Mouse (Mus musculus) MEL (cell line): ENCODE results near the gene Cnn3. TPM values are rescaled to one million over a fixed set of nuclear protein-coding genes. Genes with fewer than 3 reads are reported as not detected.

Experiments used
- DNase-seq: peaks from one replicate; pipeline ENCODE4 v3.0.0; 2011; ENCODE audit warnings: low read depth, low spot score
- H3K27ac ChIP-seq: 2 replicates; pipeline ENCODE4 v1.5.1; 2012; ENCODE audit warnings: low read depth, mild to moderate bottlenecking, control low read depth, low read length, moderate library complexity; ENCODE audit not compliant: control insufficient read depth
- H3K27me3 ChIP-seq, 2 experiments: fragments of 150-350 bp in 1 of 2; sonication (generic) in 1 of 2; 2 replicates each; pipeline ENCODE4 v1.6.1; 2012; ENCODE audit warnings: low read length in 2 of 2, mild to moderate bottlenecking in 2 of 2, improper control_type of control experiment in 1 of 2, moderate library complexity in 1 of 2; ENCODE audit not compliant: insufficient read depth in 2 of 2, control insufficient read depth in 1 of 2
- H3K36me3 ChIP-seq, 2 experiments: 2 replicates each; pipeline ENCODE4 v1.6.1; 2012 to 2014; ENCODE audit warnings: low read length in 2 of 2, improper control_type of control experiment in 1 of 2, inconsistent platforms in 1 of 2, mild to moderate bottlenecking in 1 of 2; ENCODE audit not compliant: insufficient read depth in 2 of 2, control insufficient read depth in 1 of 2
- H3K4me1 ChIP-seq, 2 experiments: fragments of 150-350 bp in 1 of 2; sonication (generic) in 1 of 2; 2 replicates each; pipeline ENCODE4 v1.6.1; 2012; ENCODE audit warnings: low read length in 2 of 2, improper control_type of control experiment in 1 of 2, mild to moderate bottlenecking in 1 of 2; ENCODE audit not compliant: insufficient read depth in 2 of 2, control insufficient read depth in 1 of 2
- H3K4me3 ChIP-seq, 2 experiments: fragments of 150-350 bp in 1 of 2; sonication (generic) in 1 of 2; 2 replicates each; pipeline ENCODE4 v1.5.1; 2012; ENCODE audit warnings: low read depth in 2 of 2, low read length in 2 of 2, mild to moderate bottlenecking in 2 of 2, moderate library complexity in 2 of 2, control low read depth in 1 of 2, improper control_type of control experiment in 1 of 2; ENCODE audit not compliant: control insufficient read depth in 1 of 2, insufficient read depth in 1 of 2
- H3K79me2 ChIP-seq: 2 replicates; pipeline ENCODE4 v1.6.1; 2012; ENCODE audit warnings: mild to moderate bottlenecking, low read length, moderate library complexity; ENCODE audit not compliant: control insufficient read depth, poor library complexity, insufficient read depth
- H3K9ac ChIP-seq: 2 replicates; pipeline ENCODE4 v1.6.1; 2012; ENCODE audit warnings: low read depth, mild to moderate bottlenecking, control low read depth, low read length, moderate library complexity; ENCODE audit not compliant: control insufficient read depth, poor library complexity, severe bottlenecking
- H3K9me3 ChIP-seq: fragments of 150-350 bp; sonication (generic); replicated peaks from 2 replicates; pipeline ENCODE4 v1.6.1; 2012; ENCODE audit warnings: mild to moderate bottlenecking, low read length, improper control_type of control experiment, moderate library complexity; ENCODE audit not compliant: insufficient read depth
- CHD1 ChIP-seq: IDR thresholded peaks from 2 replicates; pipeline ENCODE4 v1.6.1; 2012; ENCODE audit warnings: low read depth, mild to moderate bottlenecking, inconsistent platforms, low read length, improper control_type of control experiment
- CHD2 ChIP-seq: IDR thresholded peaks from 2 replicates; pipeline ENCODE4 v1.6.1; 2011; ENCODE audit warnings: low read length, improper control_type of control experiment
- CTCF ChIP-seq, 3 experiments: IDR thresholded peaks in 2 of 3; conservative IDR thresholded peaks in 1 of 3; 2 replicates each; pipeline ENCODE4 v1.5.1; 2011 to 2012; ENCODE audit warnings: low read length in 3 of 3, low read depth in 2 of 3, mild to moderate bottlenecking in 2 of 3, improper control_type of control experiment in 1 of 3, inconsistent platforms in 1 of 3, mixed read lengths in 1 of 3, moderate library complexity in 1 of 3; ENCODE audit not compliant: control insufficient read depth in 1 of 3, insufficient read depth in 1 of 3, poor library complexity in 1 of 3, severe bottlenecking in 1 of 3
- ELF1 ChIP-seq: IDR thresholded peaks from 2 replicates; pipeline ENCODE4 v1.6.1; 2014; ENCODE audit warnings: low read depth, mild to moderate bottlenecking, inconsistent platforms, low read length, improper control_type of control experiment, moderate library complexity
- HCFC1 ChIP-seq: IDR thresholded peaks from 2 replicates; pipeline ENCODE4 v1.6.1; 2012; ENCODE audit warnings: low read depth, mild to moderate bottlenecking, inconsistent platforms, low read length, improper control_type of control experiment, moderate library complexity
- KAT2A ChIP-seq: conservative IDR thresholded peaks from 2 replicates; pipeline ENCODE4 v1.6.1; 2012; ENCODE audit warnings: low read depth, low read length, improper control_type of control experiment, inconsistent platforms
- MEF2A ChIP-seq: IDR thresholded peaks from 2 replicates; pipeline ENCODE4 v1.6.1; 2014; ENCODE audit warnings: low read depth, mild to moderate bottlenecking, inconsistent platforms, low read length, improper control_type of control experiment; ENCODE audit not compliant: poor library complexity, insufficient replicate concordance, severe bottlenecking; ENCODE audit errors: extremely low read depth
- MYC ChIP-seq: IDR thresholded peaks from 2 replicates; pipeline ENCODE4 v1.6.1; 2011; ENCODE audit warnings: low read depth, mild to moderate bottlenecking, low read length, improper control_type of control experiment, moderate library complexity
- NELFE ChIP-seq: IDR thresholded peaks from 2 replicates; pipeline ENCODE4 v1.6.1; 2011; ENCODE audit warnings: low read depth, low read length, improper control_type of control experiment
- POLR2A ChIP-seq, 2 experiments: IDR thresholded peaks; 2 replicates each; pipeline ENCODE4 v1.6.1; 2011 to 2012; ENCODE audit warnings: low read length in 2 of 2, mild to moderate bottlenecking in 2 of 2, control low read depth in 1 of 2, improper control_type of control experiment in 1 of 2, low read depth in 1 of 2, moderate library complexity in 1 of 2; ENCODE audit not compliant: control insufficient read depth in 1 of 2, insufficient read depth in 1 of 2, poor library complexity in 1 of 2
- POLR2AphosphoS5 ChIP-seq: IDR thresholded peaks from 2 replicates; pipeline ENCODE4 v1.6.1; 2012; ENCODE audit warnings: low read depth, borderline replicate concordance, mild to moderate bottlenecking, inconsistent platforms, low read length, moderate library complexity, mixed read lengths
- SIN3A ChIP-seq: IDR thresholded peaks from 2 replicates; pipeline ENCODE4 v1.6.1; 2012; ENCODE audit warnings: low read length, improper control_type of control experiment, inconsistent platforms
- SMC3 ChIP-seq: IDR thresholded peaks from 2 replicates; pipeline ENCODE4 v1.6.1; 2011; ENCODE audit warnings: low read depth, low read length, improper control_type of control experiment
- TAL1 ChIP-seq: IDR thresholded peaks from 2 replicates; pipeline ENCODE4 v1.6.1; 2012; ENCODE audit warnings: mild to moderate bottlenecking, inconsistent platforms, low read length, moderate library complexity, mixed read lengths
- TBP ChIP-seq: IDR thresholded peaks from 2 replicates; pipeline ENCODE4 v1.8.0; 2011; ENCODE audit warnings: low read depth, low read length, improper control_type of control experiment
- TCF12 ChIP-seq: IDR thresholded peaks from 2 replicates; pipeline ENCODE4 v1.6.1; 2014; ENCODE audit warnings: low read depth, mild to moderate bottlenecking, inconsistent platforms, low read length, improper control_type of control experiment, moderate library complexity
- UBTF ChIP-seq: IDR thresholded peaks from 2 replicates; pipeline ENCODE4 v1.6.1; 2012; ENCODE audit warnings: low read depth, mild to moderate bottlenecking, inconsistent platforms, low read length, improper control_type of control experiment, moderate library complexity, borderline replicate concordance; ENCODE audit not compliant: insufficient read depth
- USF1 ChIP-seq: IDR thresholded peaks from 2 replicates; pipeline ENCODE4 v1.6.1; 2014; ENCODE audit warnings: low read depth, mild to moderate bottlenecking, inconsistent platforms, low read length, improper control_type of control experiment, moderate library complexity
- ZKSCAN1 ChIP-seq: IDR thresholded peaks from 2 replicates; pipeline ENCODE4 v1.6.1; 2012; ENCODE audit warnings: low read depth, mild to moderate bottlenecking, inconsistent platforms, low read length, improper control_type of control experiment, moderate library complexity
- polyA plus RNA-seq, 2 experiments: library from polyadenylated mRNA; stranded (reverse) in 1 of 2; unstranded in 1 of 2; fragments of >175 nt in 1 of 2; fragments of >200 nt in 1 of 2; gene quantifications; 2 replicates each; pipeline versions ENCODE4 v1.2.1 to v1.2.4; 2012; ENCODE audit warnings: low replicate concordance in 2 of 2, low read depth in 1 of 2; ENCODE audit not compliant: insufficient read length in 2 of 2, insufficient read depth in 1 of 2, missing spikeins in 1 of 2
- total RNA-seq: library from RNA; depleted of rRNA; stranded (reverse); fragments of 300-350 nt; gene quantifications from 2 replicates; pipeline ENCODE4 v1.2.3, GENCODE M21; 2012

Gene Cnn3
- total and polyA plus RNA-seq, 3 experiments = not detected

DNA sequence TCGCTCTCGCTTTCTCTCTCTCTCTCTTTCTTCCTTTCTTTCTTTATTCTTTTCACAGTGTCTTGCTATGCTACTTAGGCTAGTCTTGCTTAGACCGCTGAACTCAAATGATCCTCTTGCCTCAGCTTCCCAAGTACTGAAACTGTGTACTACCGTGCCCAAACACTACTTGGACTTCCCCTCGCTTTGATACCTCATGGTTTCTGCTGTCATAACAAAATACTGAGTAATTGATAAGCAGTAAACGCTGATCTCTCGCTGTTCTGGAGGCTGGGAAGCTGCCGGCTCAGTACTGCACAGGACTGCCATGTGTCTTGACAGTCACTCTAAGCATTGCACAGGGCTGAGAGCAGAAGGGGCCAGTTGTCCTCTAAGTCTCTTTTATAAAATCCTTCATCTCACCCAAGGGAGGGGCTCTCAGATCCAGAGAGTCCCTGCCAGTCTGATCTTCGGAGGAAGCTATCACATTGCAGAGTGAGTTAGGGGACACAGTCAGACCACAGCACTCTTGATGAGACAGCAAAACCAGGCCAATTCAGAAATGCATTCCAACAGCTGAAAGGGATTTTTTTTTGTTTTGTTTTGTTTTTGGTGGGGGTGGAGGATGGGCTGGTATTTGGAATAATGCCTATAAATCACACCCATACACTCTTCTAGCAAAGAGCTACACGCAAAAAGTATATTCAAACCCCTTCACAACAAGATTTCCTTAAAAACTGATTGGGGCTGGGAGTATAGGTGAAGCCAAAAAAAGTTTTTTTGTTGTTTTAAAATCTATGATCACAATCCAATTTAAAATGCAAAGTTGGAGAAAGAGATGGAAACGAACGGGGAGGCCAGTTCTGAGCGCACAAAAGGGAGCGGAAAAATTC lies 8.7 kb upstream of the Cnn3 start:
- H3K27ac ChIP-seq = no peak overlapping the region
- no peak overlapping the region for H3K4me3 ChIP-seq
- H3K79me2 ChIP-seq = no peaks in the 10 kb centered on the region
- no peaks in the 10 kb centered on the region; a peak in 1 of 4 replicates for H3K27me3 ChIP-seq
- DNase-seq = no peak
- H3K4me1 ChIP-seq = no peaks in the 10 kb centered on the region
- TF ChIP-seq POLR2AphosphoS5 = no peak
- no peak for TF ChIP-seq ELF1
- TF ChIP-seq NELFE = no peak
- TF ChIP-seq TCF12 = no peak
- TF ChIP-seq POLR2A (IDR thresholded peaks at IDR 0.05; ENCODE audit: control insufficient read depth in 1 of 2, insufficient read depth in 1 of 2, low read depth in 1 of 2, low read length in 2 of 2, poor library complexity in 1 of 2) = no peak
- no peak for TF ChIP-seq UBTF
- TF ChIP-seq SIN3A = no peak
- TF ChIP-seq CHD1 = no peak
- no peak for TF ChIP-seq CTCF (IDR thresholded peaks at IDR 0.05 in 2 of 3, conservative IDR thresholded peaks at IDR 0.05 in 1 of 3; ENCODE audit: control insufficient read depth in 1 of 3, insufficient read depth in 1 of 3, low read depth in 2 of 3, low read length in 3 of 3, poor library complexity in 1 of 3, severe bottlenecking in 1 of 3)
- no peak for TF ChIP-seq TAL1
- no peak for TF ChIP-seq ZKSCAN1
- no peak for TF ChIP-seq MEF2A
- TF ChIP-seq SMC3 = no peak
- no peak for TF ChIP-seq HCFC1
- TF ChIP-seq MYC = no peak
- TF ChIP-seq TBP = no peak
- TF ChIP-seq CHD2 = no peak
- H3K36me3 ChIP-seq = no peaks in the 10 kb centered on the region
- no peaks in the 10 kb centered on the region for H3K9me3 ChIP-seq
- no peak overlapping the region for H3K9ac ChIP-seq

GRCm38 (mm10) chr3:121418251-121418601 lies 8.1 kb upstream of the Cnn3 start:
- H3K4me3 ChIP-seq = no peak overlapping the region
- H3K27me3 ChIP-seq = no peaks in the 10 kb centered on the region; a peak in 1 of 4 replicates
- no peak for DNase-seq
- no peaks in the 10 kb centered on the region for H3K9me3 ChIP-seq
- H3K36me3 ChIP-seq = no peaks in the 10 kb centered on the region
- no peak for TF ChIP-seq POLR2AphosphoS5
- TF ChIP-seq KAT2A = no peak
- no peak for TF ChIP-seq MYC
- TF ChIP-seq USF1 = no peak
- no peaks in the 10 kb centered on the region for H3K4me1 ChIP-seq
- H3K27ac ChIP-seq = no peak overlapping the region
- H3K9ac ChIP-seq = no peak overlapping the region
- H3K79me2 ChIP-seq = no peaks in the 10 kb centered on the region
